Mouse (Mus musculus) thymus, postnatal 25 days (tissue): ENCODE results near the gene Aasdhppt.

Source experiments
- DNase-seq: peaks from one replicate; pipeline ENCODE4 v3.0.0; 2022

Gene Aasdhppt

DNA sequence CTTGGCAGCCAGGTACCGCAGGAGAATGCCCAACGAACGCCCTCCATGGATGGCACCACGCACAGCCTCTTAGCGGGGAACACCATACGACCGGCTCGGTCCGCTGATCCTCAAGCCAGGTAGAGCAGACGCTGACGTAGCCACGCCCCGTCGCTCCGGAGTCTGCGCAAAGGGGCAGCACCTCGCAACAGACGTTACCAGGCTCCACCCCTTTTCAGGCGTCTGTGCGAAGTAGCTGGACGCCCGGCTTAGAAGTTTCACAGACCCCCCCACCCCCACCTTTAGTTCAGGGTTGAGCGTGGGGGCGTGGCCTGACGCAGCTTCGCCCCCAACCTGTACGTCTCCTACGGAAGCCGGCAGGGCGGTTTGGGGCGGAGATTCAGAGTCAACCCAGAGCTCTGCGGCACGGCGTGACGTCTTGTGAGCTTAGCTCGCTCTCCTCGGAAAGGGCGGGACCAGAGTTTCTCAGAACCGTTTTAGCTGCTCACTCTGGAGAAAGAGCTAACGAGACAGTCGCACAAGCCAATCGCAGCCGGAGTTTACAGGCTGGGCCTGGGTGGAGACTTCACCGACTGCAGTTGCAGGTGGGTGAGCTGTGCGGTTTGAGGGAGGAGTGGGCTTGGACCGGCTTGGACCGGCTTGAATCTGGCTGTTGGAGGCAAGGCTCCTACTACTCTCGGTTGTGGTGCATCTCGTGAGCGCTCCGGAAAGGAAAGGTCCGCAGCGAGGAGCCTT is at the start of gene Aasdhppt, which contains the start of gene Kbtbd3:
Gene Aasdhppt (minus strand): TSS at position 121 of the 735 bp plus-strand sequence.
Gene Kbtbd3 (plus strand): TSS at position 483 of the 735 bp plus-strand sequence.
- peak; percentile 98 for DNase-seq

DNA sequence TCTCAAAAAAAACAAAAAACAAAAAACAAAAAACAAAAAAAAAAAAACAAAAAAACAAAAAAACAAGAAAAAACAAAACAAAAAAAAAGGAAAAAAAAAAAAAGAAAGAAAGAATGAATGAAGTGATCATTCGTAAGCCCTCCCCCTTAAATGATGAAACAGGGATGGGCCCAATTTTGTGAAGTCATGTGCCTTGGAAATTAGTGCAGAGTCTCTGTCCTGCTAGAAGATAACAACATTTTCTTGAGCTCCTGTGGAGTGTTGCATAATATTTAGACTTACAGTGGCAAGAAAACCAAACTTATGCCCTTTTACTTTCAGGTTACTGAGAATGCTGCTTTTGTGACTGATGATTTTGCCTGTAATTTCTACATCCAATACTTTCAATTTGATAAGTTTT is 43.9 kb upstream of the Aasdhppt start:
- no peak for DNase-seq

DNA sequence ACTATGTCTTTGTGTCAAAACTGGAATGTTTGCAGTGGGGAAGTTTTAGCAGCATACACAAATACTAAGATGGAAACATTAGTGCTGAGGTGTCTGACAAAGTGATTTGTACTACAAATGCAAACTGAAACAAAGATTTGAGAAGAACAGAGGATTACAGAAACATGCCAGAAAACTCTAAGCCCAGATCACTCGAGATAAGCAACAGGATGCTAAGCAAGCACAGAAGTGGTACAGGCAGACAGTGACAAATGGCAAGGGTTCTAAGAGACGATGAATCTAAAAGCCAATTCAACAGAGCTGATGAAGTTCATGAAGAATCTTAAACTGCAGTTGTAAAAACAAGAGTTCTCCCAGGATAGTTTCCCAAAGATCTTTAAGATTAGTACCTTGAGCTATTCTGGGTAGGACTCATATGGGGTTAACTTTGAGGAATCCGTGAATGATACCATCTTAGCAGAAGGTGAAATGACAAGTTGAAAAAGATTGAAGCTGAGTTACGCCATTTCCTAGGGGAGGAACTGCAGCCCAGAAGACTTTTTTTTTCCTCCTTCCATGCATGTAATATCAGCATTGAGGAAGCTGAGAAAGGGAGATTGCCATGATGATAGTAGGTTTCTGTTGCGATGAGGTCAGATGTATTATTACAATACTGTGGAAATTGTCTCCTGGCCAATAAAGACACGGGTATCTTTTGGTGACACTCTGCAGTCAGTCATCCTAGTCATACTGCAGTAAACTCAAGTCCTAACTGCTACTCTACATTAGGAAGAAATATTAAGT is 9.9 kb upstream of the Aasdhppt start:
- no peak for DNase-seq

DNA sequence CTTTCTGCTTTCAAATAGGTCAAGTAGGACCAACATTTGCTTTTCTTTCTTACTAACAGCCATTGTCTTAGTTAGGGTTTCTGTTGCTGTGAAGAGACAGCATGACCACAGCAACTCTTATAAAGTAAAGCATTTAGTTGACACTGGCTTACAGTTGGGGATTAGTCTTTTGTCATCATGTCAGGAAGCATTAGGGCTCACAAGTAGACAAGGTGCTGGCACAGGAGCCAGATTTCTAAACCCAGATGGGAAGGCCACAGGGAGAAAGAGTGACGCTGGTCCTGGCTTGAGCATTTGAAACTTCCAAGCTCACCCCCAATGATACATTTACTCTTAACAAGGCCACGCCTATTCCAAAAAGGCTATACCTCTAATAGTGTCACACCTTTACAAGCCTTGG is 6.5 kb upstream of the Aasdhppt start:
- DNase-seq = no peak

DNA sequence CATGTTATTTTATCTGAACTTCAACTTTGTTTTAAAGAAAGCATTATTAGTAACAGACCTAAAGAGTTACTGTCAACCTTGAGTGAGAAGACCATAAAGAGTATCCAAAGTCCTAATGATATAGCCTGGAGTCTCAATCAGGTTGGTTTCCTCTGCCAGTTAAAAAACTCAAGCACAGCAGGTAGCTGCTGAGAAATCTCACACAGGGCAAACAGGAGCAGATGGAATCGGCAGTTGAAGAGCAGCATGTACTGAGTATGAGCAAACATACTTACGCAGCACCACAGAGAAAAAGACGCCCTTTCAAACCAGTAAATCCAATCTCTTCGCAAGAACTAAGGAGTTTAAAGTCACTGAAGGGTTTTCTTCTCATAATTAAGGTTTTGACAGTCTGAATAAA is 4.7 kb upstream of the Aasdhppt start:
- no peak for DNase-seq

DNA sequence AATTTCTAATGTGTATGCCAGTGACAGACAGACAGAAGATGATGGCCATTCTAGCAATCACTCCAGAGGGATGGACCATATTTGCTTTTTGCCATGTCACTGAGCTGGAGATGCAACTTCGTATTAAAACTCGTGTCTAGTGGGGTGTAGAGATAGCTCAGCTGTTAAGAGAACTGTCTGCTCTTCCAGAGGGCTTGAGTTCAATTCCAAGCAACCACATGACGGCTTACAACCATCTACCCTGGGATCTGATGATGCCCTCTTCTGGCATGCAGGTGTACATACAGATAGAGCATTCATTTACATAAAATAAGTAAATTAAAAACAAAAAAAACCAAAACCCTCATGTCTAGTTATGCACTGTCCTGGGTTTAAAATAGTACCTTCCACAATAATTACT is 1.9 kb upstream of the Aasdhppt start:
- DNase-seq = no peak

DNA sequence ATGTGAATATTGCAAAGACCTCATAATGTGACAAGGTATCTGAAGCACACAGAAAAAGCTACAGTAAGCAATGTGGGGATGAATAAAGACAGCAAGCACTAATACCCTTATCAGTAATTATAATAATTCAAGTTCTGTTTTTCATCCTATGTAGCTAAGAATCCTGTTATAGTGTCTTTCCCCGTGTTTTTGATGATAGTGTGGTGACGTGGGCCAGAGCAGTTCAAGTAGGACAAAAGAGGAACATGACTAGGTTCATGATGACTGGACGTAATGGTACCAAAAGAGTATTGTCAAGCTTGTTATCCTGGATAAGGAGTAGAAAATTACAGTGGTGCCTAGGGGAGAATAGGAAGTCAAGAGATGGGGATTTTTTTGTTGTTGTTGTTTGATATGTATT is 1.4 kb upstream of the Aasdhppt start:
- no peak for DNase-seq

DNA sequence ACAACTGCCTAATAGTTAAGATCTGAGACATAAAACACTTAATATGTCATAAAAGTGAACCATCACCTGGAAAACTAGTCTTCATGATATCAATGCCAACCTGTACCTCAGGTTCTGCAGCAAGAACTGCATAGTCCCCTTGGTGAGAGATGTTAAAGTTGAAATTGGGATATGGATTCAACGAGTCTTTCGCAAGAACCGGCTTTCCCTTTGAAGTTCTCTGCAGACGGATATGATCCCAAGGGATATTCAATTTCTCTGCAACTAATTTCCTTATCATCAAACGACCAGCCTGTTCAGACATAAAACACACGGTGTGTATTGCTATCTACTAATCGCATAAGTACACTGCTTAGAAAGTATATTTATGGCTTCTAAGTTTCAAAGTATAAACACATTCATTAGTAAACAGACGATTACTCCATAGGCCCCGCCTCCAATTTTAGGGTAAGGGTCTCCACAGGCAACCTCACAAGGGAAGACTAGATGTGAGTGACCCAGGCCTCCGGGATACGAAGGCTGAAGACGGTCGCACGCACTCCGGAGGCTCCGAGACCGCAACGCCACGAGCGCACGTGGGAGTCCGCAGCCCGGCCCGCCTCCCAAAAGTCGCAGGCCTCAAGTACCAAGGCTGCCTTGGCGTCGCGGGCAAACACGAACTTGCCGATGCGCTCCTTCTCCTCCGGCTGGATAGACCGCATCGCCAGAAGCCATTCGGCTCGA is 482 bp downstream of the Aasdhppt start:
- DNase-seq = no peak

DNA sequence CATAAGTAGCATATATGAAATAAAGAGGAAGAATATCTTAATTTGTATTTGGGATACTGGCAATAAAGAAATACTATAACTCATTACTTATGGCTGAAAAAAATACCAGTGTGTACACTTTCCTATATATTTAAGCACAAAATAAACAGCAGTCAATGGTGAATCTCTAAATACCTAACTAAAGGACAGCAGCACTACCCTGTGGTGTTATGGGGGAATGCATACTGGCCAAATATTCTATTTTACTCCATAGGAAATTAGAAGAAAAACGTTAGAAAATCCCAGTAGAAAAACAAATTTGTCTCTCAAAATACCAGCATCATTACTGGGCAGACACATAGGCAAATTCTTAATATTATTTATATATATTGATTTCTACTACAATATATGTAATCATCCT is 4.4 kb downstream of the Aasdhppt start:
- no peak for DNase-seq

DNA sequence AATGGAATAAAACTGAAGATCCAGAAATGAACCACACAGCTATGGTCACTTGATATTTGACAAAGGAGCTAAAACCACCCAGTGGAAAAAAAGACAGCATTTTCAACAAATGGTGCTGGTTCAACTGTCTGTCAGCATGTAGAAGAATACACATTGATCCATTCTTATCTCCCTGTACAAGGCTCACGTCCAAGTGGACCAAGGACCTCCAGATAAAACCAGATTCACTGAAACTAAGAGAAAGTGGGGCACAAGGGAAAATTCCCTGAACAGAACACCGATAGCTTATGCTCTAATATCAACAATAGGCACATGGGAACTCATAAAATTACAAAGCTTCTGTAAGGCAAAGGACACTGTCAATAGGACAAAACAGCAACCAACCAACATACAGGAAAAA is 8.8 kb downstream of the Aasdhppt start:
- DNase-seq = no peak

DNA sequence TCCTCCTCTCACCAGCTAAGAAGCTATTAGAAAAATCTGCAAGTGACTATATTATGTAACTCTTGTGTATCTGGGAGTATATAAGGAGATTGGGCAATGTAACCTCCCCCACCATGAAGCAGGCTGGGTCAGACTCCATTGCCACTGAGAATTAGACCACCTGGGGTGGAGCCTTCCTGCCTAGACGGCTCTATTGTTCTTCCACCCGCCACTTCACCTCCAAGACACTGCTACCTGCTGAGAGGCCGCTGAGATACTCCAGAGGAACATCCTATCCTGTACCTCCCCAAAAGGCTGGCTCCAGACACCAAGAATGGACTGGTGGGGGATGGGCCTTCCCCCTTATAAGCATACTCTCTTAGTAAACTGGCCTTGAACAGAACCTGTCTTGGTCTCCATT is 25.4 kb downstream of the Aasdhppt start:
- no peak for DNase-seq

DNA sequence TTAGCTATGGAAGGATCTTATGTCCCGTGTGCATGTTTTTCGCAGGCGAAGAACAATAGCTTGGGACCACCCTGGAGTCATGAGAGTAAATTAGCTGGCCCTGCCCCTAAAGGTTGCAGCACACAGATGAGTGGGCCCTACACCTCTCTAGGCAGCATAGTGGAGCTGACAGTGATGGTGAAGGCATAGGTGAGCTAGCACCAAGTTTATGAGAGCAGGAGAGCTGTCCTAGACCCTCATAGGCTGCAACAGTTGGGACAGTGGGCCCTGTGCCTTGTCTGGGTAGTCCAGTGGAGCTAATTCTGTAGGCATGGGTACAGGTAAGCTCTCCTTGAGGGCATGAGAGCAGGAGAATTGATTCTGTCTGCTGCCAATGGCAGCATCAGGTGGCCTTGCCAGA is 42.4 kb downstream of the Aasdhppt start:
- no peak for DNase-seq

DNA sequence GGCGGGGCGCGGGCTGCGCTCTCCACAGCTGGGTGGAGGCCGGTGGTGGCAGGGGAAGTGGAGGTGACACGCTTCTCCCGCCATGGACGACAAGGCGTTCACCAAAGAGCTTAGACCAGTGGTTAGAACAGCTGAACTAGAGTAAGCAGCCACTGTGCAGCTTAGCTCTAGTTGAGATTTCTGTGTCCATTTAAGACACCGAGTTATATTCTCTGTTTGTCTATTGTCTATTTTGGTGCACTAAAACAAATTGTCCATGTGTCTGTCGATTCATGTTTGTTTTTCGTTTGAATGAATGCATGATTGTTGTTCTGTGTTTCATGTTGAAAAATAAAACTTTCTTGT is 48.6 kb downstream of the Aasdhppt start:
- DNase-seq = no peak

DNA sequence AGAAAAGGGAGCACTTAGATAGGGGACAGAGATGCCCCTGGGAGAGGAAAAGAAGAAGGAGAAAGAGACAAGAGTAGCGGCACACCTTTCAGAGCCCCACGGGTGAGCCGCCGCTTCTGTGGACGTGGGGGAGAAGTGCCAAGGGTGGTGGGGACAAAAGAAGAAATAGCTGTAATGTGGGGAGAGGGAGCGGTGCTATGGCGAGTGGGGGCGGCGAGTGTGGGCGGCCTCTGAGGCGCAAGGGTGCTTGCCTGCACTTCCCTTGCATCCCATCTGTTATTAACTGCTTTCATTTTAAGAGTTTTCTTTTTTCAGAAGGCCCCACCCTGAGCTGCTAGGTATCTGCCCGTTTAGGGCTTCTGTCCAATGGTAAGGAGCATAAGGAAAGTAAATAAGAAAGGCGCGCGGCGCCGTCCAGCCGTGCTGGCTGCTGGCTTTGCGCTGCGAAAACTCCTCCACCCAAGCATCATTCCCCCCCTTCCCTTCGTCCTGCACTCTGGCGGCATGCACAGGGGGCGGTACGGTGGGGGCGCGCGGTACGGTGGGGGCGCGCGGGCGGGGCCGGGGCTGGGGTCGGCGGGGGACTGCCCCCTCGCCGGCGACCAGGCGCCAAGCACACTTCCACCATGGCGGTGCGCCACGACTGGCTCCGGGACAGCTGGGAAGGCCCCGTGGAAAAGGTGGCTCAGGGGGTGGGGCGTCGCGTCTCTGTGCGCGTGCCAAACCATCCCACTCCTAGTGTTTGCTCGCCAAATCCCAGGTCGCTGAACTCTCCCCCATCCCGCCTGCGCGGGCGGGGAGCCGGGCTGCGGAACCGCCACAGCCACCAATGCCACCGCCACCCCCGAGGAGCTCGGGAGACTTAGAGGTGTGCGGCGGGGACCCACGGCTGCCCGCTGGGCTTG is 49.2 kb downstream of the Aasdhppt start:
- no peak for DNase-seq

DNA sequence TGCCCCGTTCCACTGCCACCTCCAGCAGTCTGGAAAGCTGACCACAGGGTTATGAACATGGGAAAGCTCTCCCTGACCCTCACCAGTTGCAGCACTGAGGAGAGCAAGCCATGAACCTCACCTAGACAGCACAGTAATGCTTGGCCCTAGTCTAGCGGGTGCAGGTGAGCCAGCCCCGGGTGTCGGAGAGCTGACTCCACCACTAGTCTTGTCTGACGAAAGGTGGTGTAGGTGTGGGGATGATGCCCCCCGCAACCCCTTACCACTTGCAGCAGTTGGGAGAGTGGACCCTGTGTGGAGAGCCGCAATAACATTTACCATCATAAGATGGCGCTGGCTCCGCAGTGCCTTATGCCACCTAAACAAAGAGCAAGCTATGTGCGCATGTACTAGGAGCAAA is 50.2 kb downstream of the Aasdhppt start:
- DNase-seq = no peak
